Mouse (Mus musculus) hindbrain, embryonic 14.5 days (tissue): Measurements from ENCODE around the gene Efna1. TPM values are rescaled to one million over a fixed set of nuclear protein-coding genes. Genes with fewer than 3 reads are reported as not detected.

Source experiments
- ATAC-seq: fragments of 200-750 bp; cut with Nextera tagmentation; 2 replicates; pipeline ENCODE4 v1.8.0; 2017; ENCODE audit warnings: moderate number of reproducible peaks, mild to moderate bottlenecking, moderate TSS enrichment, moderate library complexity; ENCODE audit not compliant: low FRiP score
- DNase-seq: peaks from one replicate; pipeline ENCODE4 v3.0.0-alpha.2; 2015; ENCODE audit warnings: low spot score
- H3K27ac ChIP-seq: fragments of 300-500 bp; sonication (generic); 2 replicates; pipeline ENCODE4 v1.5.1; 2014; ENCODE audit warnings: mild to moderate bottlenecking, moderate library complexity
- H3K27me3 ChIP-seq: fragments of 300-500 bp; sonication (generic); 2 replicates; pipeline ENCODE4 v1.6.1; 2014; ENCODE audit warnings: mild to moderate bottlenecking, low read length, mixed read lengths; ENCODE audit not compliant: control insufficient read depth, insufficient read depth
- H3K36me3 ChIP-seq: fragments of 300-500 bp; sonication (generic); replicated peaks from 2 replicates; pipeline ENCODE4 v1.6.1; 2014; ENCODE audit not compliant: control insufficient read depth, insufficient read depth
- H3K4me1 ChIP-seq: fragments of 300-500 bp; sonication (generic); replicated peaks from 2 replicates; pipeline ENCODE4 v1.6.1; 2014; ENCODE audit warnings: antibody characterized with exemption, low read length, mixed read lengths; ENCODE audit not compliant: control insufficient read depth, insufficient read depth
- H3K4me2 ChIP-seq: fragments of 300-500 bp; sonication (generic); replicated peaks from 2 replicates; pipeline ENCODE4 v1.6.1; 2014; ENCODE audit warnings: mild to moderate bottlenecking, moderate library complexity
- H3K4me3 ChIP-seq: fragments of 300-500 bp; sonication (generic); replicated peaks from 2 replicates; pipeline ENCODE4 v1.5.1; 2014; ENCODE audit warnings: mild to moderate bottlenecking, low read length
- H3K9ac ChIP-seq: fragments of 300-500 bp; sonication (generic); 2 replicates; pipeline ENCODE4 v1.6.1; 2014
- H3K9me3 ChIP-seq: fragments of 300-500 bp; sonication (generic); 2 replicates; pipeline ENCODE4 v1.6.1; 2016; ENCODE audit warnings: low read length; ENCODE audit not compliant: control insufficient read depth
- WGBS: fragments of 180-500 bp; shearing (Covaris S2); extraction: QIAGEN DNeasy Blood & Tissue Kit; methylation state at CpG from one replicate; pipeline ENCODE4 v1.1.7; 2014; 5-methylcytosine and 5-hydroxymethylcytosine counted together
- polyA plus RNA-seq: library from polyadenylated mRNA; unstranded; fragments of >200 nt; fragmentation: Nextera tagmentation; extraction: Ambion mirVana; gene quantifications from 2 replicates; pipeline ENCODE4 v1.2.1, GENCODE M21; 2014

Efna1 gene
- polyA plus RNA-seq, 1 experiment from 2014 or later = 10.8 TPM

- WGBS = 64% methylated on average over 14 of the region's 14 CpGs
- Histone ChIP-seq H3K27ac (peak overlapping the region; percentile 32; the same call in 1 of the 2 replicates), H3K27me3 (peaks cover 28% of the 10 kb centered on the region), H3K4me3 (peak overlapping the region; percentile 12; the same call in 1 of the 2 replicates), H3K4me1 (peaks cover 28% of the 10 kb centered on the region), H3K36me3 (no peaks in the 10 kb centered on the region), H3K9me3 (no peaks in the 10 kb centered on the region), H3K4me2 (peak overlapping the region; percentile 21), H3K9ac (peak overlapping the region; percentile 24)
- ATAC-seq (no peak), DNase-seq (no peak)
Observed at GRCm38 (mm10) chr3:89277281-89278021, 3.5 kb downstream of the Efna1 start.

- no peak overlapping the region for H3K9ac ChIP-seq
- H3K4me1 ChIP-seq = peaks cover 20% of the 10 kb centered on the region
- H3K4me3 ChIP-seq = no peak overlapping the region
- peaks cover 16% of the 10 kb centered on the region; the same call in 1 of the 2 replicates for H3K27me3 ChIP-seq
- DNase-seq (no peak), ATAC-seq (no peak)
- no peak overlapping the region for H3K27ac ChIP-seq
- 93% methylated on average over 13 of the region's 13 CpGs for WGBS
- no peaks in the 10 kb centered on the region for H3K36me3 ChIP-seq
- H3K4me2 ChIP-seq = no peak overlapping the region
- H3K9me3 ChIP-seq = no peaks in the 10 kb centered on the region
Observed at GRCm38 (mm10) chr3:89276061-89276460, 4.9 kb downstream of the Efna1 start.

GRCm38 (mm10) chr3:89271760-89272159, 9.2 kb downstream of the Efna1 start:
- Histone ChIP-seq H3K4me3 (no peak overlapping the region), H3K4me1 (peaks cover 23% of the 10 kb centered on the region), H3K27ac (no peak overlapping the region), H3K36me3 (no peaks in the 10 kb centered on the region), H3K9me3 (no peaks in the 10 kb centered on the region), H3K27me3 (no peaks in the 10 kb centered on the region), H3K4me2 (no peak overlapping the region), H3K9ac (no peak overlapping the region)
- no peak for DNase-seq
- ATAC-seq = no peak
- WGBS = 57% methylated on average over 6 of the region's 6 CpGs

DNA sequence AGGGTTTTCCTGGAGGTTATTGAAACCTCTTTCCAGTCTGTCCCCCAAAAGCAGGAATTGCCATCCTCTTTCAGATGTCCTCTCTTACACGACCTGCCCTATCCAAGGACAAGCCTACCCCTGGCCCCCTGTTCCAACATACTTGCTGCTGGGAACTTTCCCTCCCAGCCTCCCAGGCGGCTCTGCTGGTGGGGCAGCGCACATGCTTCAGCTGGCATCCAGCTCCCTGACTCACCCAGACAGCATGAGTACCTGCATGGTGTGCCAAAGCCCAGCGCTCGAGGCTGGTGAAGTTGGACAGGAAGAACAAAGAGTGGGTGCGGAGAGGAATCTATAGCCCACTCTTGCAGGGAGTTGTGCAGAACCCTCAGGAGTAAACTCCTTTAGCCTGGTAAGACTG, 10.1 kb downstream of the Efna1 start:
- Histone ChIP-seq H3K27ac (no peak overlapping the region), H3K9ac (no peak overlapping the region; the same call in 1 of the 2 replicates), H3K9me3 (no peaks in the 10 kb centered on the region), H3K4me1 (peaks cover 24% of the 10 kb centered on the region), H3K36me3 (no peaks in the 10 kb centered on the region), H3K27me3 (no peaks in the 10 kb centered on the region), H3K4me2 (peak overlapping the region; percentile 89), H3K4me3 (peak overlapping the region; percentile 54; the same call in 1 of the 2 replicates)
- ATAC-seq = no peak
- no peak for DNase-seq
- 70% methylated on average over 6 of the region's 6 CpGs for WGBS

GRCm38 (mm10) chr3:89270051-89270755, 10.7 kb downstream of the Efna1 start, which contains the start of gene Slc50a1:
Gene Slc50a1, minus strand, starts transcription at chr3:89270570.
- peak within 1 kb of the TSS; percentile 81 for H3K27ac ChIP-seq
- peak within 1 kb of the TSS; percentile 89 for H3K4me2 ChIP-seq
- peak within 1 kb of the TSS; percentile 54 for H3K4me3 ChIP-seq
- H3K36me3 ChIP-seq = no peaks in the 10 kb centered on the region
- DNase-seq (peak; percentile 74), ATAC-seq (peak; percentile 24; the same call in 1 of the 2 replicates)
- H3K9me3 ChIP-seq = no peaks in the 10 kb centered on the region
- 3% methylated on average over 39 of the region's 39 CpGs for WGBS
- H3K9ac ChIP-seq = peak within 1 kb of the TSS; percentile 79
- H3K27me3 ChIP-seq = no peaks in the 10 kb centered on the region
- peaks cover 24% of the 10 kb centered on the region for H3K4me1 ChIP-seq

DNA sequence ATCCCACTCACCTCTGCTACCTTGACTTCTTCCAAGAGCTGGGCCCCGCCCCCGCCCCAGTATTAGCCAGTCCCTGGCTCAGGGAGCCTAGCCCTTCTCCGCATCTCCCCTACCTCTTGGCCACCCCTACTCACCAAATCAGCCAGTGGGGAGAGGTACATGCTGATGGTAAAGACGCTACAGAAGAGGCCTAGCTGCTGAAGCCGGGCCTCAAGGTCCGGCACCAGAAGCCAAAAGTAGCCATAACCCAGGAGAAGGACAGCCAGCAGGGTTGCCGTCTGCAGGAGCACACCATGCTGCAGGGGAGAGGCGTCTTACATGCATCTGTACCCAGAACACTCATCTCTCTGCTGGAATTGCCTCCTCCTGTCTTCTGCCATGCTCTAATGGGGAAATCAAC, 12.0 kb downstream of the Efna1 start:
- no peak for DNase-seq
- Histone ChIP-seq H3K36me3 (no peaks in the 10 kb centered on the region), H3K9me3 (no peaks in the 10 kb centered on the region), H3K4me2 (0 out of 2 replicates have a peak overlapping the region, but pooled peaks have one; percentile 89), H3K4me1 (peaks cover 24% of the 10 kb centered on the region), H3K9ac (no peak overlapping the region), H3K27me3 (no peaks in the 10 kb centered on the region), H3K27ac (no peak overlapping the region), H3K4me3 (no peak overlapping the region)
- no peak for ATAC-seq
- WGBS = 50% methylated on average over 8 of the region's 8 CpGs

GRCm38 (mm10) chr3:89266439-89266893, 14.5 kb downstream of the Efna1 start:
- H3K9ac ChIP-seq = peak overlapping the region; percentile 92
- H3K27me3 ChIP-seq = no peaks in the 10 kb centered on the region
- WGBS = under 1% methylated on average over 20 of the region's 20 CpGs
- H3K4me2 ChIP-seq = peak overlapping the region; percentile 98
- no peaks in the 10 kb centered on the region for H3K36me3 ChIP-seq
- DNase-seq (peak; percentile 90), ATAC-seq (peak; percentile 88)
- H3K9me3 ChIP-seq = no peaks in the 10 kb centered on the region
- H3K27ac ChIP-seq = peak overlapping the region; percentile 82
- H3K4me3 ChIP-seq = peak overlapping the region; percentile 79
- H3K4me1 ChIP-seq = peaks cover 24% of the 10 kb centered on the region

GRCm38 (mm10) chr3:89262417-89262816, 18.5 kb downstream of the Efna1 start:
- H3K4me3 ChIP-seq = no peak overlapping the region
- peaks cover 8% of the 10 kb centered on the region for H3K4me1 ChIP-seq
- no peak overlapping the region for H3K4me2 ChIP-seq
- no peaks in the 10 kb centered on the region for H3K36me3 ChIP-seq
- no peak for DNase-seq
- no peak overlapping the region for H3K9ac ChIP-seq
- no peak for ATAC-seq
- H3K27ac ChIP-seq = no peak overlapping the region
- 74% methylated on average over 10 of the region's 10 CpGs for WGBS
- no peaks in the 10 kb centered on the region for H3K9me3 ChIP-seq
- no peaks in the 10 kb centered on the region for H3K27me3 ChIP-seq

GRCm38 (mm10) chr3:89260211-89260610, 20.7 kb downstream of the Efna1 start:
- H3K9ac ChIP-seq = no peak overlapping the region
- 74% methylated on average over 3 of the region's 3 CpGs for WGBS

More at GRCm38 (mm10) chr3:89260211-89260610, 20.7 kb downstream of the Efna1 start:
- DNase-seq (no peak), ATAC-seq (no peak)
- H3K4me1 ChIP-seq = no peaks in the 10 kb centered on the region
- no peaks in the 10 kb centered on the region for H3K36me3 ChIP-seq
- no peaks in the 10 kb centered on the region for H3K27me3 ChIP-seq
- H3K9me3 ChIP-seq = no peaks in the 10 kb centered on the region
- no peak overlapping the region for H3K4me3 ChIP-seq
- H3K4me2 ChIP-seq = no peak overlapping the region
- no peak overlapping the region for H3K27ac ChIP-seq
